Mouse (Mus musculus) erythroblast, embryonic 14.5 days (primary cell): ENCODE data around the gene Mfsd9.

Source experiments
- GATA1 ChIP-seq: IDR thresholded peaks from 2 replicates; pipeline ENCODE4 v1.6.1; 2012; ENCODE audit warnings: low read length, inconsistent platforms, mixed read lengths
- TAL1 ChIP-seq: IDR thresholded peaks from 3 replicates; pipeline ENCODE4 v1.6.1; 2012; ENCODE audit warnings: low read length, inconsistent platforms, mixed read lengths

- TF ChIP-seq TAL1: no peak
- TF ChIP-seq GATA1: no peak
Observed at GRCm38 (mm10) chr1:40824936-40825335, 34.4 kb upstream of the Mfsd9 start.
